Mouse (Mus musculus) stomach, embryonic 14.5 days (tissue): Measurements from ENCODE around the gene Chd6. TPM values are rescaled to one million over a fixed set of nuclear protein-coding genes. Genes with fewer than 3 reads are reported as not detected.

Experiments used
- ATAC-seq: fragments of 200-750 bp; cut with Nextera tagmentation; 2 replicates; pipeline ENCODE4 v1.8.0; 2017; ENCODE audit warnings: low read depth, moderate TSS enrichment; ENCODE audit not compliant: insufficient number of reproducible peaks, insufficient read depth, low FRiP score
- H3K27ac ChIP-seq: fragments of 300-500 bp; sonication (generic); 2 replicates; pipeline ENCODE4 v1.5.1; 2014; ENCODE audit warnings: mild to moderate bottlenecking, low read length, moderate library complexity, mixed read lengths
- H3K27me3 ChIP-seq: fragments of 300-500 bp; sonication (generic); 2 replicates; pipeline ENCODE4 v1.6.1; 2014; ENCODE audit warnings: low read length, control low read depth, mixed read lengths; ENCODE audit not compliant: control insufficient read depth, insufficient read depth
- H3K36me3 ChIP-seq: fragments of 300-500 bp; sonication (generic); 2 replicates; pipeline ENCODE4 v1.6.1; 2014; ENCODE audit warnings: mild to moderate bottlenecking, control low read depth, low read length, moderate library complexity, mixed read lengths; ENCODE audit not compliant: control insufficient read depth, insufficient read depth
- H3K4me1 ChIP-seq: fragments of 300-500 bp; sonication (generic); 2 replicates; pipeline ENCODE4 v1.6.1; 2014; ENCODE audit warnings: low read length, control low read depth, mixed read lengths; ENCODE audit not compliant: control insufficient read depth, insufficient read depth
- H3K4me2 ChIP-seq: fragments of 300-500 bp; sonication (generic); replicated peaks from 2 replicates; pipeline ENCODE4 v1.6.1; 2014; ENCODE audit warnings: low read depth, low read length, control low read depth
- H3K4me3 ChIP-seq: fragments of 300-500 bp; sonication (generic); 2 replicates; pipeline ENCODE4 v1.5.1; 2014; ENCODE audit warnings: low read depth, low read length, control low read depth
- H3K9ac ChIP-seq: fragments of 300-500 bp; sonication (generic); replicated peaks from 2 replicates; pipeline ENCODE4 v1.6.1; 2014; ENCODE audit warnings: low read depth, mild to moderate bottlenecking, control low read depth, low read length, moderate library complexity, mixed read lengths
- H3K9me3 ChIP-seq: fragments of 300-500 bp; sonication (generic); 2 replicates; pipeline ENCODE4 v1.6.1; 2016; ENCODE audit warnings: low read depth, low read length, control low read depth; ENCODE audit not compliant: control insufficient read depth
- WGBS: fragments of 180-500 bp; shearing (Covaris S2); extraction: QIAGEN DNeasy Blood & Tissue Kit; methylation state at CpG from one replicate; pipeline ENCODE4 v1.1.7; 2014; 5-methylcytosine and 5-hydroxymethylcytosine counted together
- polyA plus RNA-seq: library from polyadenylated mRNA; unstranded; fragments of >200 nt; fragmentation: Nextera tagmentation; extraction: Ambion mirVana; gene quantifications from 2 replicates; pipeline ENCODE4 v1.2.1, GENCODE M21; 2014

The Chd6 gene
- polyA plus RNA-seq, 1 experiment from 2014 or later, result 52.2 TPM

DNA sequence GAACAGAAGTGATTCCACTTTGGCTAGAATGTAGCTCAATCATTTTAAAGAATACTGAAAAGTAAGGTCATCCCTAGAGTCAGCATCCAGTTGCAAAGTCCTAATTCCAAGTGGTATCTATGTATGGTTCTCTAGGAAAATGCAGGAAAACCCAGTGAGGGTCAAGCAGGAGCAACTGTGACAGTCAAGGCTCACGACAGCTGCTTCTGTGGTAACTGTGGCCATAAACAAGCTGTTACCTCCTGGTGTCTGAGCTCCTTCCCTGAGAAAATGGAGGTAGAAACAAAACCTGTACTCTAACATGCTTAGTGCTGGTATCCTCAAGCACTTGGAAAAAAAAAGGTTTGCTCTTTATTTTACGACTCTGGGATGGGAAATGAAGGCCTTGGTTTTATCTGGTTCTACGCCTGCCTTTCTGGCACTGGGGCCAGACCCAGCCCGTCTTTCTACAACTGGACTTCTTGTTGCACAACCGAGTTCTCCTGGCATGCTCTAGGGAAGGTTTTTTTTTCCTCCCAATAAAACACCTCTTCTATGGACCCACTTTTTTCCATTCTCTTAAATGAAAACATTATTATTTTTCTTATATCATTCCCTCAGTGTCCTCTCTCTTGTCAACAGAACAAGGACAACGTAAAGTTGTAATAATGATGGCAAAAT lies 18.0 kb downstream of the Chd6 start:
- no peaks in the 10 kb centered on the region for H3K9me3 ChIP-seq
- no peak for ATAC-seq
- no peak overlapping the region for H3K4me2 ChIP-seq
- WGBS, result 88% methylated on average over 6 of the region's 6 CpGs
- no peak overlapping the region for H3K9ac ChIP-seq
- no peak overlapping the region for H3K27ac ChIP-seq
- no peaks in the 10 kb centered on the region for H3K27me3 ChIP-seq
- H3K4me3 ChIP-seq, result no peak overlapping the region
- H3K4me1 ChIP-seq, result no peaks in the 10 kb centered on the region
- no peaks in the 10 kb centered on the region for H3K36me3 ChIP-seq

DNA sequence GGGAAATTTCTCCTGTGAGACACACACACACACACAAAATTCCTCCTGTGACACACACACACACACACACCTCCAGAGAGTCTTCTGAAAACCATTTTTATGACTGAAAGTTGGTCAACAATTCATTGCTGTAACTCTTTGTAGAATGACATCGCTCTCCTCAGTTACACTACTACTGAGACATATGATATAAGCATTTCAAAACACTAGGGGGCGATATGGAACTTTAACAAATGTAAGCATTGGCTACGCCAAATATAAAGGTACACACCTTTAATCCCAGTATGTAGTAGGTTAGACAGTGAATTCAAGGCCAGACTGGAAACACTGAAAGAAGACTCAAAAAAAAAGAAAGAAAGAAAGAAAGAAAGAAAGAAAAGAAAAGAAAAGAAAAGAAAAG lies 18.7 kb downstream of the Chd6 start:
- no peak overlapping the region for H3K4me2 ChIP-seq
- WGBS, result 64% methylated on average over 3 of the region's 3 CpGs
- H3K27me3 ChIP-seq, result no peaks in the 10 kb centered on the region
- no peaks in the 10 kb centered on the region for H3K9me3 ChIP-seq
- no peak overlapping the region for H3K9ac ChIP-seq
- no peak overlapping the region for H3K4me3 ChIP-seq
- no peak overlapping the region for H3K27ac ChIP-seq
- H3K36me3 ChIP-seq, result no peaks in the 10 kb centered on the region
- no peaks in the 10 kb centered on the region for H3K4me1 ChIP-seq
- ATAC-seq, result 0 out of 2 replicates have a peak, but pooled peaks have one; percentile 28

DNA sequence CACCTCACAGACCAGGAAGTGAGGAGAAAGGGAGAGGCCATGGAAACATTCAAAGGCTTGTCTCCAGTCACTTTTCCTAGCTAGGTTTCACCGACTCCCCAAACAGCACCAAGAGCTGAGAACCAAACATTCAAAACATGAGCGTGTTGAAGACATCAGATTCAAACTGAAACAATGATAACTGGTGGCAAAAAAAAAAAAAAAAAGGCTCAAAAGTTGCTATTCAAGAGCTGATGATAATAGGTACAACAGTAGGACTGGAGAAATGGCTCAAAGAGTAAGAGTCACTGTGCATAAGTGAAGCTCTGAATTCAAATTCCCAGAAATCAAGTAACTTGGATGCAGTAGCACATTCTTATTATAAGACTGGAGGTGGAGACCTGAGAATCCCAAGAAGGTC lies 30.3 kb downstream of the Chd6 start:
- Histone ChIP-seq H3K4me1 (no peaks in the 10 kb centered on the region), H3K27me3 (no peaks in the 10 kb centered on the region), H3K36me3 (no peaks in the 10 kb centered on the region; the same call in 1 of the 2 replicates), H3K4me3 (no peak overlapping the region), H3K9me3 (no peaks in the 10 kb centered on the region), H3K4me2 (no peak overlapping the region), H3K27ac (no peak overlapping the region), H3K9ac (no peak overlapping the region)
- ATAC-seq, result no peak
- 91% methylated on average over 2 of the region's 2 CpGs for WGBS

DNA sequence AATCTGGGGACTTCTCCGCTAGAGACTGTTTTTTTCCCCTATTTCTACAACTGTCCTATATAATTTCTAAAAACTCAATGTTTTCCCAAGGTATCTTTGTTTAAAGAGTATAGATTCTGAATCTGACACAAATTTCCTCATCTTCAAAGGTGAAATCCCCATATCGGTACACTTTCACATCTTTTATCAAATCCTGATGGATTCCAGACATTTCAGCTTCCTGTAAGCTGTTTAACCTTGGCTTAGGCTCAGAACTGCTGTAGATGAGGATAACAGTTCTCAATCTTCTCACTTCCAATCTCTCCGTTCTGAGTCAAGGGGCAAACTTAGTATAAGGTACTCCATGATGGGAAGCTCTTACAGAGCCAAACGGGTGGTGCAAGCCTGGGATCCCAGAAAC lies 32.6 kb downstream of the Chd6 start:
- ATAC-seq, result no peak
- 71% methylated on average over 4 of the region's 4 CpGs for WGBS

DNA sequence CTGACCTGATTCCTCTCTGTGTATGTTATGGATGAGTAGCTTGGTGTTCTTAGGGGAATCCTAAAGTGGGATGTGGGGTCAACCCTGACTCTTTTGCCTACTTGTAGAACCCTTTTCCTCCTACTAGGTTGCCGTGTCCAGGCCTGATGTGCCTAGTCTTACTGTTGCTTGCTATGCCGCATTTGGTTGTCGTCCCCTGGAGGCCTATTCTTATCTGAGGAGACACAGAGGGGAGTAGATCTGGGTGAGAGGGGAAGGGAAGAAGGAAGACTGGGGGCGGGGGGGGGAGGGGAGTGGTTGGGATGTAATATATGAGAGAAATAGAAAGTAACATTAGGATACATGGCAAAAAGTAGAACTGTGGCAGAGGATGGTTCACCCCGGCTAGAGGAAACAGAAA lies 33.3 kb downstream of the Chd6 start:
- Histone ChIP-seq H3K27ac (no peak overlapping the region), H3K36me3 (no peaks in the 10 kb centered on the region; the same call in 1 of the 2 replicates), H3K4me1 (no peaks in the 10 kb centered on the region), H3K9ac (no peak overlapping the region), H3K4me2 (no peak overlapping the region), H3K9me3 (no peaks in the 10 kb centered on the region), H3K4me3 (no peak overlapping the region), H3K27me3 (no peaks in the 10 kb centered on the region)
- ATAC-seq, result no peak
- 91% methylated on average over 5 of the region's 5 CpGs for WGBS

More for the DNA sequence above, 32.6 kb downstream of the Chd6 start:
- Histone ChIP-seq H3K9me3 (no peaks in the 10 kb centered on the region), H3K36me3 (no peaks in the 10 kb centered on the region; the same call in 1 of the 2 replicates), H3K9ac (no peak overlapping the region), H3K4me2 (no peak overlapping the region), H3K4me1 (no peaks in the 10 kb centered on the region), H3K27me3 (no peaks in the 10 kb centered on the region), H3K27ac (no peak overlapping the region), H3K4me3 (no peak overlapping the region)

DNA sequence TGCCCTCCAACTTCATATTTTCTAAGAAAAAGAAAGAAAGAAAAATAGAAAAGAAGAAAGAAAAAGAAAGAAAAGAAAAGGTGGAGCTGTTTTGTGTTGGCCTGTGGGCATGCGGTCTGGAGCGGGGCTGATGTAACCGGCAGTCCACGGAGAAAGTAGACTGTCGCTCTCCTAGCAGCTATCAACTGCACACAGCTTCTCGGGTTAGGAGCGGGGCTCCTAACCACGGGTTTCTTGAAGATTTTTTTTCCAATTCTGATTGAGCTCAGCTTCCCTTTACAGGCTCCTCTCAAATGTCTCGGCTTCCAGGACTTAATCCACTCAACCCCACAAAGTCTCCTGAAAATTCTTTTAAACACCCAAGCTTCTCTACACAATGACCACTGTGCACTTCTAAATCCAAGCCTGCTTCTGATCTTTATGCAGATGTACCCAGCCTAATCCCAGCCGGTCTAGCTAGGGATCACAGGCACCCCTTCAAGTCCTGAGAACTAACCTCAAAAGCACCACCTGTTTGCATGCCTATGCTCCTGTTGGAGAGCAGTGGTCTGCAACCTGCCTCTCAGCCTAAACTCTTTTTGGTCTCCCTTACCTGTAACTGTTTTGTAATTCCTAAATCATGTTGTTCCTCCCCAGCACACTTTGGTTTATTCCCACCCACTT lies 42.6 kb downstream of the Chd6 start:
- H3K27me3 ChIP-seq, result no peaks in the 10 kb centered on the region
- no peaks in the 10 kb centered on the region for H3K4me1 ChIP-seq
- no peak overlapping the region for H3K4me3 ChIP-seq
- no peak overlapping the region for H3K27ac ChIP-seq
- no peak overlapping the region for H3K4me2 ChIP-seq
- WGBS, result 68% methylated on average over 10 of the region's 10 CpGs
- H3K36me3 ChIP-seq, result no peaks in the 10 kb centered on the region
- H3K9me3 ChIP-seq, result no peaks in the 10 kb centered on the region; the same call in 1 of the 2 replicates
- no peak overlapping the region for H3K9ac ChIP-seq
- no peak for ATAC-seq

DNA sequence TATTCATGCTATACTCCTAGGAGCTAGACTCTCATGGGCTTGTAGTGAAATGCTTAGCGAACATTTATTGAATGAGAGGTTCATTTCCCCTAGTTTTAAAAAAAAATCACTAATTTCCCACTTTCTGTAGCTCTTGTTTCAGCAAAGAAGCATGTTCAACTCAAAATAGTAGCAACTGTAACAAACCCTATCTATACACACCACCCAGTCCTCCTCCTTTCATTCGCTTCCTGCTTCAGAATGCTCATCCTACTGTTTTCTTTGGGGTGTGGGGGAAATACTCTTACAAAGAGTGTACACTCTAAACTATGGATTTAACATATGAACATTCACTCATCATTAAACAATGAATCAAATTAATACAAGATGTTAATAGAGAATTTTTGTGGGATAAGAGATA lies 43.3 kb downstream of the Chd6 start:
- Histone ChIP-seq H3K27me3 (no peaks in the 10 kb centered on the region), H3K4me3 (no peak overlapping the region), H3K9ac (no peak overlapping the region), H3K36me3 (no peaks in the 10 kb centered on the region), H3K27ac (no peak overlapping the region), H3K4me1 (no peaks in the 10 kb centered on the region), H3K4me2 (no peak overlapping the region), H3K9me3 (no peaks in the 10 kb centered on the region; the same call in 1 of the 2 replicates)
- WGBS, result 83% methylated on average over 2 of the region's 2 CpGs
- ATAC-seq, result no peak

DNA sequence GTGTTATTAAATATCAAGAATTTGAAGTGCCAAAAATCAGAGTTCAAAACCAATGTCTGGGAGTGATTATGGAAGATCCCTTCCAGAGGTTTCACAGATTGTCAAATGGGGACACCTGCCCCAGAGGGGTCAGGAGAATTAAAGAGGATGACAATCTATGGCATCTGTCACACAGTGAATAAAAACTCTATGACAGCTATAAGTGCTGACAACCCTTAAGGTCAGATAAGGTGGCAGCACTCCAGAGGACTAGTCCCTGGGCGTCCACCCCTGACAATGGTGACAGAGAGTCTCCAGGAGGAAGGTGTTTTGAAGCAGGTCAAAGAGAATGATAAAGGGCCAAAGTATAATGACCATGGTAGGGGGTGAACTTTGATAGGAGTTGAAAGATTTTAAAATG lies 44.0 kb downstream of the Chd6 start:
- Histone ChIP-seq H3K27ac (no peak overlapping the region), H3K4me1 (no peaks in the 10 kb centered on the region), H3K4me2 (no peak overlapping the region), H3K27me3 (no peaks in the 10 kb centered on the region), H3K9ac (no peak overlapping the region), H3K9me3 (no peaks in the 10 kb centered on the region; the same call in 1 of the 2 replicates), H3K4me3 (no peak overlapping the region), H3K36me3 (no peaks in the 10 kb centered on the region)
- 58% methylated on average over 1 of the region's 1 CpGs for WGBS
- ATAC-seq, result no peak
